Mouse (Mus musculus): ENCODE measurements around the gene Iqsec1. TPM values are rescaled to one million over a fixed set of nuclear protein-coding genes. Genes with fewer than 3 reads are reported as not detected.

Iqsec1 gene
- polyA plus RNA-seq, 1 experiment: 124 TPM

DNA sequence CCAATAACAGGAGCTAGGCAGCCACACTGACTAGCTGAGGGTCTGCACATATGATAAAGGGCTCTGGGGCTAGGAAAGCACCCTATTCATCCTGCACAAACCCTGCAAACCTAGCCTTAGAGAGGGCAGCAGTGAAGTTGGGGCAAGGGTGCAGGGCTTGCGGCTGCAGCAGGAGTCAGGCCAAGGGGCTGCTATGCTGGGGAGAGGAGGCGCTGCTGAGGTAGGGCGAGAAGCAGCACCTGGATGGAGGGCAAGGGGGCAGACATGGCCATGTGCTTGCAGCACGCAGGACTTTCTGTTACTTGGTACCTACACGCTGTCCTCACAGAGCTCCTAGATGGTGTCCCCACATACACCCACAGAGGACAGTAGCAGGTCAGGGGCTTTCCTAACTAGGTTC lies 246.8 kb downstream of the Iqsec1 start:
- Histone ChIP-seq H3K27ac (ENCODE audit: control insufficient read depth, insufficient read depth, low read length) (peak overlapping the region; percentile 83), H3K4me3 (ENCODE audit: control insufficient read depth, insufficient read depth, low read length) (no peak overlapping the region), H3K27me3 (ENCODE audit: control insufficient read depth, insufficient read depth, low read length) (no peaks in the 10 kb centered on the region), H3K4me1 (replicated peaks; ENCODE audit: control insufficient read depth, insufficient read depth, low read length) (peaks cover 56% of the 10 kb centered on the region), H3K36me3 (ENCODE audit: control insufficient read depth, insufficient read depth, low read length) (no peaks in the 10 kb centered on the region)
- DNase-seq: no peak
- no peak for TF ChIP-seq POLR2A (IDR thresholded peaks at IDR 0.05; ENCODE audit: control insufficient read depth, extremely low read depth, insufficient read depth, low read length, poor library complexity)
- no peak for TF ChIP-seq CTCF (IDR thresholded peaks at IDR 0.05; ENCODE audit: borderline replicate concordance, control insufficient read depth, extremely low read depth, insufficient read depth, low read length, poor library complexity)
- 92% methylated on average over 5 of the region's 5 CpGs for WGBS

DNA sequence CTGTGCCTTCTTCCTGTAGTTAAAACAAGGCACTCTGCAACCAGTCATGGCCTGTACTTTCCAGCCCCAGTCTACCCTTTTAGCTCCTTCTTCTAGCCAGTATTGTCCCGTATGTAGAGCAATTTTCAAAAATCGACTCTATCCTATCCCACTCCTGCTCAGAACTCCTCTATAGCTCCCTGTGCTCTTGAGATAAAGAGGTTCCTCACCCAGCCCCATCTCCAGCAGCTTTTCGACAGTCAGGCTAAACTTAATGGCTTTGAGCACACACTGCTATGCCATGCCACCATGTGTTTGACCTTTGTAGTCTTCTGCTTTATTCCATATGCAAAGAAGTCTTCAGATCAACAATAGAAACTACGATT lies 247.4 kb downstream of the Iqsec1 start:
- H3K27me3 ChIP-seq (ENCODE audit: control insufficient read depth, insufficient read depth, low read length): no peaks in the 10 kb centered on the region
- no peak for DNase-seq
- 36% methylated on average over 4 of the region's 4 CpGs for WGBS
- H3K27ac ChIP-seq (ENCODE audit: control insufficient read depth, insufficient read depth, low read length): peak overlapping the region; percentile 91
- TF ChIP-seq CTCF (IDR thresholded peaks at IDR 0.05; ENCODE audit: borderline replicate concordance, control insufficient read depth, extremely low read depth, insufficient read depth, low read length, poor library complexity): no peak
- TF ChIP-seq POLR2A (IDR thresholded peaks at IDR 0.05; ENCODE audit: control insufficient read depth, extremely low read depth, insufficient read depth, low read length, poor library complexity): no peak
- H3K36me3 ChIP-seq (ENCODE audit: control insufficient read depth, insufficient read depth, low read length): no peaks in the 10 kb centered on the region
- peaks cover 52% of the 10 kb centered on the region for H3K4me1 ChIP-seq (replicated peaks; ENCODE audit: control insufficient read depth, insufficient read depth, low read length)
- H3K4me3 ChIP-seq (ENCODE audit: control insufficient read depth, insufficient read depth, low read length): no peak overlapping the region

DNA sequence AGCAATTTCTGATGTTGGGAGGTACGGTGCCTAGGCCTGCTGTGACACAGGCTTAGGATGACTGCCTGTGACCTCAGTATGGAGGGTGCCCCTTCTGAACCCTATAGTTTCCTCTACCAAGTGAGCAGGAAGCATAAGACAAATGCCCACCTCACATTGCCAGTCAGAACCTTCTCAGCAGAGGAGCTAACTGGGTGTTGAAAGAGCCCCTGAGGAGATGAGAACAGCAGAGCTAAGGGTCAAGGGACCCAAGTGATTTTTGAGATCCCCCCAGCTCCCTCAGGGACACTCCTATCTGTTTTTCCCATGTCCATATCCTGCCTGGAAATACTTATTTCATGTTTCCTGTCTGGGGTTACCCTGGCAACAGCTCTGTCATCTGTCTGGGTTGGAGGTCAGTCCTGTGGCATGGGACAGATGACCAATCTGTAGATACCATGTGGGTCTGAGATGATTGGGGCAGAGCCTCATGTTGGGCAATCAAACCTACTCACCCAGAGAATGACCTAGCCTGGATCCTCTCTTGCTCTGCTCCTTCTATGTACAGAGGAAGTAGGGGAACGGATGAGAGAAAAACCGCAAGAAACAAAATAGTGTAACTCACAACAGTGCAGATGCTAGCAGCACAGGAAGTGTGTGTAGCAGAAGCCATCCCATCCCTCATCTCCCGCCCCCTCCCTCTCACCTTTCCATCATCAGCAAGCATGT lies 248.0 kb downstream of the Iqsec1 start:
- WGBS: 10% methylated on average over 4 of the region's 4 CpGs
- Histone ChIP-seq H3K27me3 (ENCODE audit: control insufficient read depth, insufficient read depth, low read length) (no peaks in the 10 kb centered on the region), H3K27ac (ENCODE audit: control insufficient read depth, insufficient read depth, low read length) (peak overlapping the region; percentile 97), H3K4me1 (replicated peaks; ENCODE audit: control insufficient read depth, insufficient read depth, low read length) (peaks cover 48% of the 10 kb centered on the region), H3K36me3 (ENCODE audit: control insufficient read depth, insufficient read depth, low read length) (no peaks in the 10 kb centered on the region), H3K4me3 (ENCODE audit: control insufficient read depth, insufficient read depth, low read length) (no peak overlapping the region)
- TF ChIP-seq POLR2A (IDR thresholded peaks at IDR 0.05; ENCODE audit: control insufficient read depth, extremely low read depth, insufficient read depth, low read length, poor library complexity) (no peak), CTCF (IDR thresholded peaks at IDR 0.05; ENCODE audit: borderline replicate concordance, control insufficient read depth, extremely low read depth, insufficient read depth, low read length, poor library complexity) (no peak)
- DNase-seq: peak; percentile 61

DNA sequence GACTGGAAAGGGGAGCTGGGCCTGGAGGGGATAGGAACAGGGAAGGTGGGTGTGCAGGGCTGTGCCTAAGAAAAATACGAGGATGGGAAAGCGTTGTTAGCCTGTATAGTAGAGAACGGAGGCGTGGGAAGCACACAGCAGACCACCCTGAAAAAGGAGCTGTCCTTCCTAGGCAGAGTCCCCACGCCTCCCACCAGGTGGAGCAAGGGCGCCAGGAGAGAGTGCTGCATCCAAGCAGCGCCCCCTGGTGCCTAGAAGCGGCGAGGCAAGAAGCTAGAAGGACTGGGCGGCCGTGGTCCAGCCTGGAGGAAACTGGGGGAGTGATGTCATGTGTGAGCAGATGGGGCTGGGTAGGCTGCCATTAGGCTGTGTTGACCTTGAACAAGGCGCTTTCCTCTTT lies 251.1 kb downstream of the Iqsec1 start:
- H3K27me3 ChIP-seq (ENCODE audit: control insufficient read depth, insufficient read depth, low read length): no peaks in the 10 kb centered on the region; the same call in 1 of the 2 replicates
- DNase-seq: peak; percentile 94
- 4% methylated on average over 12 of the region's 12 CpGs for WGBS
- no peaks in the 10 kb centered on the region for H3K36me3 ChIP-seq (ENCODE audit: control insufficient read depth, insufficient read depth, low read length)
- peaks cover 43% of the 10 kb centered on the region for H3K4me1 ChIP-seq (replicated peaks; ENCODE audit: control insufficient read depth, insufficient read depth, low read length)
- no peak overlapping the region for H3K4me3 ChIP-seq (ENCODE audit: control insufficient read depth, insufficient read depth, low read length)
- TF ChIP-seq POLR2A (IDR thresholded peaks at IDR 0.05; ENCODE audit: control insufficient read depth, extremely low read depth, insufficient read depth, low read length, poor library complexity) (no peak), CTCF (IDR thresholded peaks at IDR 0.05; ENCODE audit: borderline replicate concordance, control insufficient read depth, extremely low read depth, insufficient read depth, low read length, poor library complexity) (peak; percentile 100)
- no peak overlapping the region for H3K27ac ChIP-seq (ENCODE audit: control insufficient read depth, insufficient read depth, low read length)

DNA sequence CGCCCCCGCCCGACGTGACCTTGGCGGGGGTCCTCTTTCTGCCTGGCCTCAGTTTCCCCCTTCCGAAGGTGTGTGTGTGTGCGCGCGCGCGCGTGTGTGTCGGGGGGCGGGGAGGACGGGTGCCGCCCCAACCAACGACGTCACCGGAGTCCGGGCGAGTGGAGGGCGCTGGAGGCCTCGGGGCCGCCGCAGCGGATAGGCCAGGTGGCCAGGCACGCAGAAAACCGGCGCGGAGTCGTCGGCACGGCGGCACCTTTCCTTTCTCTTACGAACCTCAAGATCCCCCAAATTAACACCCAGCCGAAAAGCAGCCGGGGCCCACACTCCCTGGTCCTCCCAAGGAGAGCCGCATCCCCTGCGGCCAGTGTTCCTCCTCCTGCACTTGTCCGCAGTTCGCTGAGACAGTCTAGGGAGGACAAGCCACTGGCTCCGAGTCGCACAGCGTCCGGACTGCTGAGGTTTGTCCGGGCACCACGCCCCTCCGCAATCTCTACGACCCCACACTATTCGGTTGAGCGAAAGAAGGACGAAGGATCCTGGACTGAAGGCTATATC lies 251.7 kb downstream of the Iqsec1 start:
- Histone ChIP-seq H3K4me3 (ENCODE audit: control insufficient read depth, insufficient read depth, low read length) (peak overlapping the region; percentile 57), H3K27me3 (ENCODE audit: control insufficient read depth, insufficient read depth, low read length) (no peaks in the 10 kb centered on the region; the same call in 1 of the 2 replicates), H3K27ac (ENCODE audit: control insufficient read depth, insufficient read depth, low read length) (no peak overlapping the region), H3K4me1 (replicated peaks; ENCODE audit: control insufficient read depth, insufficient read depth, low read length) (peaks cover 37% of the 10 kb centered on the region), H3K36me3 (ENCODE audit: control insufficient read depth, insufficient read depth, low read length) (no peaks in the 10 kb centered on the region)
- whole genome bisulfite sequencing: 3% methylated on average over 52 of the region's 52 CpGs
- TF ChIP-seq CTCF (IDR thresholded peaks at IDR 0.05; ENCODE audit: borderline replicate concordance, control insufficient read depth, extremely low read depth, insufficient read depth, low read length, poor library complexity) (no peak), POLR2A (IDR thresholded peaks at IDR 0.05; ENCODE audit: control insufficient read depth, extremely low read depth, insufficient read depth, low read length, poor library complexity) (no peak)
- peak; percentile 67 for DNase-seq

DNA sequence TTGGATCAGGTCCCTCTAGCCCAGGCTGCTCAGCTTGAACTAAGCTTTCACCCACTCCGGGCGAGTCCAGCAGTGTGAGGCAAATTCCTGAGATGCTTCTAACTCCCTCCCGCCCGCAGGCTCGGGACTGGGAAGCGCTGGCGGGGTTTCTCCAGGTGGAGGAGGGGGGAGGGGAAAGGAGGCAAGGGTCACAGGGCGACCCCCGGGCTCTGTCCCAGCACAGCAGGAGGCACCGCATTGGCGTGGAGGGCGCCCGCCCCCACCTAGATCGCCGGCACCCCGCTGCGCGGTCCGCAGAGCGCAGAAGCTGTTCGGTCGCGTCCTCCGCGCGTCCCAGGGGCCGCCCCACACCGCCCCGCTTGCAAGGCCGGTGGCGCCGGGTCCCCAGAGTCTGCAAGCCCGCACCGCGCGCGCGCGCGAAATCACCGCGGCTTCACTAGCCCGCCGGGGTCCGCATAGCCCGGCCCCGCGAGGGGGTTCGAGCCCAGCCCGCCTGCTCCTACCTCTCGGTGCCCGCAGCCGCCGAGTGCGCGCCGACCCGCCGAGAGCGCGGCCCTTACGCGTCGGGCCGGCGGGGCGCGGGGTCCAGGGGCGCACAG lies 252.3 kb downstream of the Iqsec1 start:
- no peak overlapping the region for H3K27ac ChIP-seq (ENCODE audit: control insufficient read depth, insufficient read depth, low read length)
- H3K4me3 ChIP-seq (ENCODE audit: control insufficient read depth, insufficient read depth, low read length): peak overlapping the region; percentile 57
- 8% methylated on average over 67 of the region's 69 CpGs for WGBS

More for the DNA sequence above, 252.3 kb downstream of the Iqsec1 start:
- peaks cover 37% of the 10 kb centered on the region for H3K4me1 ChIP-seq (replicated peaks; ENCODE audit: control insufficient read depth, insufficient read depth, low read length)
- no peaks in the 10 kb centered on the region for H3K36me3 ChIP-seq (ENCODE audit: control insufficient read depth, insufficient read depth, low read length)
- TF ChIP-seq CTCF (IDR thresholded peaks at IDR 0.05; ENCODE audit: borderline replicate concordance, control insufficient read depth, extremely low read depth, insufficient read depth, low read length, poor library complexity): no peak
- TF ChIP-seq POLR2A (IDR thresholded peaks at IDR 0.05; ENCODE audit: control insufficient read depth, extremely low read depth, insufficient read depth, low read length, poor library complexity): no peak
- peak; percentile 51 for DNase-seq
- no peaks in the 10 kb centered on the region; the same call in 1 of the 2 replicates for H3K27me3 ChIP-seq (ENCODE audit: control insufficient read depth, insufficient read depth, low read length)
